Mouse (Mus musculus): ENCODE measurements around the gene Agbl5.
A peak's percentile ranks its signal among the peaks of the same experiment; 100 is the strongest.

DNA sequence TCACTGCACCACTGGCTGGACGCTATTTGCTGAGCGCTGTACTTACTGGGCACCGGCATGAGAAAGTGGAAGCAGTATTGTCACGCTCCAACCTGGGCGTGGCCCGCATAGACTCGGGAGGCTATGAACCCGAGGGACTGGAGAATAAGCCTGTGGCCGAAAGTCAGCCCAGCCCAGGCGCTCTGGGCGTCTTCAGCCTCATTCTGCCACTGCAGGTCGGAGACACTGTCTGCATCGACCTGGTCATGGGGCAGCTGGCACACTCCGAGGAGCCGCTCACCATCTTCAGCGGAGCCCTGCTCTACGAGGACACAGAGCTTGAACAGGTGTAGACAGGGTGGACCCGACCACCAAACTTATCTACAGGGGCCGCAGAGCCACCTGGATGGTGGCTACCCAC is 32.1 kb downstream of the Agbl5 start:
- no peak for TF ChIP-seq CTCF (IDR thresholded peaks at IDR 0.05; ENCODE audit: insufficient read depth, low read length)
- TF ChIP-seq POLR2A (IDR thresholded peaks at IDR 0.05; ENCODE audit: borderline replicate concordance, extremely low read depth, low read depth, low read length) = peak; percentile 15; the same call in 1 of the 2 replicates
